Mouse (Mus musculus) embryo, embryonic 11.5 days (tissue): Measurements from ENCODE around the gene Dctn5.

ENCODE experiments used
- DNase-seq: peaks from one replicate; pipeline ENCODE4 v3.0.0-alpha.2; 2012; ENCODE audit warnings: low read depth, low spot score

The Dctn5 gene

DNA sequence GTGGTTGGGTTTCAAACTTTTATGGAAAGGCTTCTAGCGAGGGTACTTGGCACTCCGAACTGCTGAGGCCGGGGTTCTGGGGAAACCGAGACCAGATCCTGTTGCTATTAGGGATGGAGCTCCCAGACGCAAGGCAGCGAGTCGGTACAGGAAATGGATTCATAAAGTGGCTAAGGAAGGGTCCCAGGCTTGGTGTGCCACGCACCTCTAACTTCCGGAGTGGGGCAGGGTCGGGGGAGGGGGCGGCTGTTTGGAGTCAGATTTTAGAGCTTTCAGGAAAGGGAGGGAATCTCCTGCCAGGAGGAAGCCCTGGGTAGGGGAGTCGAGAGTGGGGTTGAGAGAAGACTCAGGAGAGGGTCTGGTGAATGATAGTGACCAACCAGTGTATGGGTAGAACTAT is 27.2 kb downstream of the Dctn5 start:
- no peak for DNase-seq

DNA sequence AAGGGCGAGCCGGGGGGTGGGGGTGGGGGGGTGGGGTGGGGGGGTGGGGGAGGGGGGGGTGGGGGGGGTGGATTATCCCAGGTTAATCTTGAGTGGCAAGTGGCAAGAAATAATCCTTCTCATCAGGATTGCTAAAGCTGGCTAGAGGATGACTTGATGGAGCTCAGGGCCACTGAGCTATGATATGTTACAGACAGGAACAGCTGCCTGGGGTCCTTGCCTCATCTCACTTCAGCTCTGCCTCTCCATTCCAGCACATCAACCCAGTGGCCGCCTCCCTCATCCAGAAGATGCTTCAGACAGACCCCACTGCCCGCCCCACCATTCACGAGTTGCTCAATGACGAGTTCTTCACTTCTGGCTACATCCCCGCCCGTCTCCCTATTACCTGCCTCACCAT is 30.9 kb downstream of the Dctn5 start:
- DNase-seq = no peak

DNA sequence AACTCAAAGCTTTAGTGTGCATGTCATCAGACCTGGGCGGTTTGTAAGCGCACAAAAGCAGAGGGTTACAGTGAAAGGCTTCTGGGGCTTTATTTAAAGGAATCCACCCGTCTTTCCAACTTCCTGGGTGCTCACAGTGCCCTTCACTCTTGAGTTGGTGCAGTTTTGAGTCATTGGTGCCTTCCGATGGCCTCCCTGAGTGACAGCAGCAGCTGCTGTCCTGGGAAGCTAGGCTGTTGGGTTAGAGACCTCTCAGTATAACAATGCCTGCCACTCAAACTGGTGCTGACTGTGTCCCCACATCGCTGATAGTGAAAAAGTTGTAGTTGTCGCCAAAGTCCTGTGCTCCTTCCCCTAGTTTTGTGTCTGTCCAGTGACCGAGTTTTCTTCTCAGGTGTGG is 34.4 kb downstream of the Dctn5 start:
- no peak for DNase-seq

DNA sequence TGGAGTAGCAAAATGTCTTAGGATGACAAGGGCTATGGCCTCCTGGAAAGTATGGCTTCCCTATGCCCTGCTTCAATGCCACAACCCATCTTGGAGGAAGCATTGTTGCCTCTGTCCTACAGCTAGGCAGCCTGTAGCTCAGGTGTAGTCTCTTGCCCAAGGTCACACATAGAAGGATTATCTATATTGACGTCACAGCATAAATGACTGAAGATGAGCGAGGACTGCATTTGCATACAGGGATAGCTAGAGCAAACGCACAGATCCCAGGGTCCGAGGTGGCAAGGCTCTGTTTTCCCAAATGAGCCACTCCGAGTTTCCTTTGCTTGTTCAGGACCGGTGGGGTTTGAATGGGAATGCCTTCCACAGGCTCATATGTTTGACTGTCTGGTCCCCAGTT is 37.9 kb downstream of the Dctn5 start:
- no peak for DNase-seq

DNA sequence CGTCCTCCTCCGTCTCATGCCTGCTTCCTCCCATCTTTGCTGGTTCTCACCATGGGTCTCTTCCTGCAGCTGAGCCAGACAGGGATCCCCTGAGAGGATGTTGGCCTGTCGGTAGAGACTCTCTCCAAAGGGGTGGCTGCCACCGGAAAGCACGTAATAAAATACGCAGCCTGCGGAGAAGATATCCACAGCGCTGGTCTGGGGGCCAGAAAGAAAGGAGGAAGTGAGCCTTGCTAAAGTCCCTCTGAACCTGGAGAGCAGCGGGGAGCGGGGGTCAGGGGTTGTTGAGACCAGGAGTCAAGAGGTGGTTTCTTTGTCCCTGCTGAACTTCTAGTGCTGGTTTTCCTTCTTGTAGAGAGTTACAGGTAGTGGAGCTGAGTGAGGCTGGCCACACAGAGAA is 38.8 kb downstream of the Dctn5 start:
- DNase-seq = no peak

DNA sequence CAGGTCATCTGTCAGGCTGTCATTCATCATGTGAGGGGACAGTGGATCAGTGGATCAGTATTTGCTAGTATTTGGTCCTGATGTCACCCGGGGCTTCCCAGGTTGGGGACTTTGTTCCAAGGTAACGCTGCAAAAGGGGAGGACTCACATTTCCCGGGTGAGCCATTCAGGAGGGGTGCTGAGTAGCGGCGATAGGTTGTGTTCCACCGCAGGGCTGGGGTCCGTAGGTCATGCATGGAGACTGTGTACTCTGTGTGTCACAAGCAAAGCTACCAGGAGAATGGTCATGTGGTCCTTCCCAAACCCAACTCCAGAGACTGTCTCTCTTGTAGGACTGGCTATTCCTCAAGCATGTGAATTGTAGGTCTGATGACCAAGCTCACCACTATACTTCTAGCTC is 47.9 kb downstream of the Dctn5 start:
- DNase-seq = no peak

DNA sequence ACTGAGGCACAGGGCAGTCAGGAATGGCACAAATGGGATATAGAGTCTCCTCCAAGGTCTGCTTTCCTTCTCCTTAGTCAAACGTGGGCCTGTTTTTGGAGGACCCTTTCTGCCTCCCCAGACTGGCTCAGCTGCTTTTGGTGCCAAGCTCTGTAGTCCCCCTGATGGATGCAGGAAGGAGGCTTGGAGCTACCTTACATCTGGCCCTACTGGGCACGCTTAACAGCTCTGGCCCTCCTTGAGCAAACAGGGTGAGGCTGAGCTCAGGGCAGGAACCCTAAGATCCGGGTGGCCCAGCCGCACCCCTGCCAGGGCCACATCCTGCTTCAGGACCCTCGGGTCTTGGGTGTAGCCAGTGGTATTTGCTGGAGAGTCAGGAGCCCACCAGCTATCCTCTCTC is 51.7 kb downstream of the Dctn5 start:
- no peak for DNase-seq

DNA sequence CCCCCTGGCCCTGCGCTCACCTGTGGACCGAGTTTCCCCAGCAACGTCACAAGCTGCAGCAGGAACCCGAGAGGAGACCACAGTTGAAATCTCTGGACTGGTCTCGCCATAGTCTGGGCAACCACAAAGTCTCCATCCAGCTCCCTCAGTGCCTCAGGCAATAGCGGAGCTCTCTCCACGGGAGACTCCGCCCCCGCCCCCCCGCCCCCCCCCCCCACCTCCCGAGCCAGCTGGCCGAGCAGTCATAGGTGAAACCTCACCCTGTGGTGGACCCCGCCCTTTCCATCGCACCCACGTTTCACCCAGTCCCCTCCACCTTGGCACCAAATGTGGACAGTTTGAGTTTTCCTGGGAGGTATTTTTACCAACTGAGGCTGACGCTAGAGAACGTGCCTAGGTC is 53.2 kb downstream of the Dctn5 start, which contains the start of gene Ern2:
Gene Ern2 (minus strand): TSS at position 165 of the 400 bp plus-strand sequence.
- no peak for DNase-seq

DNA sequence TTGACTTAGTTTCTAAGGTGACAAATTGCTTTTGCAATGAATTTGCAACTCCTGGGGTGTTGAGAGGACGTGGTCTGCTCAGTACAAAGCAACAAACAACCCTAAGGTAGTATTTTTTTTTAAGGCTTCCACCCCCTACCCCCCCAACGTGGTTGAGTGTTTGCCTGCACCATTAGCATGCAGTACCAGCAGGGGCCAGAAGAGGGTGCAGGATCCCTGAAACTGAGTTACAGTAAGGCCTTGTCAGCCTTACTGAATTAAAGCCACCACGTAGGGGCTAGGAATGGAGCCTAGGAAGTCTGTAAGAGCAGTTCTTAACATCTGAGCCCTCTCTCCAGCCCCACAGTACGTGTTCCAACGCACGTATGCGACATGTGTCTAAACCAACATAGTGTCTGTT is 56.6 kb downstream of the Dctn5 start:
- DNase-seq = peak; percentile 39

DNA sequence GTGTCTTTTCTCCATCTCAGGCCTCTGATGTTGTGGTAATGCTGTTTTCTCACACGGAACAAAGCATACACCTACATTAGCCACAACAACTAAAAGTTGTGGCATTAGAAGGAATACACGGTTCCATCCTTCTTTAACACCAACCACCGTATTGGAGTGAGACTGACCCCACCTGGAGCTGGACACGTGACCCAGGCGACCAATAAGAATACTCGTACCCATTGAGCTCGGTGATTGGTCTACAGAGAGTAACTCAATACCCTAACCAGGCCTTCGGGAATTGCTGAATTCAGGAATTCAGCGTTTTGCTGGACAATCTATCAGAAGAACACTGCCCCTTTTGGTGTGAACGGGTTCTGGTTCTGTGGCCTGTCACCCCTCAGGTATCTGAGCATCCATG is 58.3 kb downstream of the Dctn5 start:
- DNase-seq = no peak

DNA sequence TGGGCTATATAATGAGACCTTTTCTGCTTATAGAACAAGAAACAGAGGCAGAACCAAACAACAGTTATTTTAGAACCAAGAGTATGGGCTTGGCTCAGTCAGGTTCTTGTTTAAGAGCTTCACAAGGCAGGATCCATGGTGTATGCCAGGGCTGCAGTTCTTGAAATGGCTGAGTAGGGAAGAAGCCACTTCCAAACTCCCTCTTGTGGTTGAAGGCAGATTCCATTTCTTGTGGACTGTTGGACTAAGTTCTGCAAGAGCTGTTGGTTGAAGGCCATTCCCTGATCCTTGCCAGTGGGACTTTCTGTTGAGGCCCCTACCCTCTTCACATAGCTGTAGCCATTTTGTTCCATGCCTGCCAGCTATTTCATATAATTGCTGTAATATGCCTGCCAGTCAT is 61.1 kb downstream of the Dctn5 start:
- no peak for DNase-seq

DNA sequence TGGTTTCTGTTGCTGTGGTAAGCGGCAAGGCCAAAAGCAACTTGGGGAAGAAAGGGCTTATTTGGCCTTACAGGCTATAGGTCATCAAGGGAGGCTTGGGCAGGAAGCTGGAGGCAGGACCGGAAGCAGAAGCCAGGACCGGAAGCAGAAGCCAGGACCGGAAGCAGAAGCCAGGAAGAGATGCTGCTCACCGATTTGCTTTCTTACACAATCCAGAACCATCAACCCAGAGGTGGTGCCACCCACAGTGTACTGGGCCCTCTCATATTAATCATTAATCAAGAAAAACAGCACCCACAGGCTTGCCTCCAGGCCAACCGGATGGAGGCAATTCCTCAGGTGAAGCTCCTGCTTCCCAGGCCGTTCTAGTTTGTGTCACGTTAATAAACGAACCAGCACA is 63.9 kb downstream of the Dctn5 start:
- DNase-seq = no peak

DNA sequence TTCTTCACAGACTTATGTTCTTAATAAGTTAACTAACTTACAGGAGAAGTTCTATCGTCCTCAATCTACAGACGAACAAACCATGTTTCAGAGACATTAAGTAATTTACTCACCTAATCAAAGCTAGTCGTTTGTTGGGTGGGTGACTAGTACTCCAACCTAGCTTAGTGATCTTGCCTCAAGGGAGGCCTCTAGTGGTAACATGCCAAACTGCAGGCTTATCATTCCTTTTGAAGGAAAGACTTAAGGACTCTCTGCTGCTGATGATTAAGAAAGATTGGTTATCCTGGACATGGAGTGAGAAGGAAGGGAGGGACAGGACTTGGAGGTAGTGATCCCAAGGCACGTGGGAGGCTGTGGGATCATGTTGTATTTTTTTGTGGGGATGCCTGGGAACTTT is 64.5 kb downstream of the Dctn5 start:
- DNase-seq = peak; percentile 31
